Mouse (Mus musculus): ENCODE measurements around the gene Cyfip2. TPM values are rescaled to one million over a fixed set of nuclear protein-coding genes. Genes with fewer than 3 reads are reported as not detected.

The Cyfip2 gene
- polyA plus RNA-seq, 1 experiment: 3.7 TPM

DNA sequence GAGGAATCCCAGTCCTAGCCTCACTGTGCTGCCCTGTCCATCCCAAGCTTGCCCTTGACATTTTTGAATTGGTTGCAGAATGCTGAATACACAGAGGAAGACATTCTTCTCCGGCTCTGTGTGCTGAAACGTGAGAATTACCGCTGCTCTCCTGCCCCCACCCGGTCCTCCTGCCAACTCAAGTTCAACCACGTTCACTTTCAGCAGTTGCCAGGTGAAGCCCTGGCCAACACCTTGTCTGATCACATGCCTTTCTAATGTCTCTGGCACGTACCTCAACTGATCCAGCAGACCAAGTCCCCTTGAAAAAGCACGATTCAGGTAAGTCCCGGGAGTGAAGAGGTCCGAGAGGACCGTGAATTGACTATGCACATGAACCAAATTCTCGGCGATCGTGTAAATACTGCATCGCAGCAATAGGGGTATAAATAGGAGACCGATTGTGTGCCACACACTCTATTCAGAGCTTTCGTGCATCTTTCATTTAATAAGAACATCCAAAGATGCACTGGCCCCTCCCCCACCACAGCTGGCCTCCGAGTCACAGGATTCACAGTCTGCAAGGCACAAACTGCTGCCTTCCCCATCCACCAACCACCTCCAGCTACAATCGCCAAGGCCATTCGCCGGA is 3.4 kb downstream of the Cyfip2 start:
- no peak for DNase-seq (ENCODE audit: low read depth, low spot score)
- WGBS: 75% methylated on average over 20 of the region's 20 CpGs

DNA sequence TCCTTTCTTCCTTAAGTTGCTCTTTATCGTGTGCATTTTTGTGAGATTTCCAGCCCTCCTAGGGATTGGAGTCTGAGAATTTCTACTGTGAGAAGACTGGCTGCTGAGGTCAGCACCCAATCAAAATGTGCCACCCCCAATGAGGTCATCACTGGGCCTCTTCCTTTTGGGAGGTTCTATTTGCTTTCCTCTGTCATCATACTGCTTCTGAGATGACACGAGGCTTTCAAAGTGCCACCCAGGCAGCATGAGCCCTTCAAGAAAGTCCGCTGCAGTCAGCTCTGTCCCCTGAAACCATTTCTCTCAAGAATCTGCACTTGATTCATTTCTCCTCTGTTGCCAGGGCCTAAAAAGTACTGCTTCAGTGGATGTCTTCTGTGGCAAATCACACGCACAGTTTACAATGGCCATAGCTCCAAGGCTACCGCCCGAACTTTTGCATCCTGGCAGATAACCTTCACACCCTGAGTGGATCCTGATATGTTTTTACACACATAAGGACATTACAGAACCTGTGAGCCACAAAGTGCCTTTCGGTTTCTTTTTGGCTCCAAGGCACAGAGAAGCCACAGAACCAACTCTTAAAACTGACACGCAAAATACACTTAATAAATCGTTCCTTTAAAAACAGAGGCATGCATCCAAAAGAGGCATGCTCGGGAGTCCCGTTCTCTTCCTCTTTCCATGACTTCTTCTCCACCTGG is 4.2 kb downstream of the Cyfip2 start:
- no peak for DNase-seq (ENCODE audit: low read depth, low spot score)
- WGBS: 71% methylated on average over 11 of the region's 11 CpGs

DNA sequence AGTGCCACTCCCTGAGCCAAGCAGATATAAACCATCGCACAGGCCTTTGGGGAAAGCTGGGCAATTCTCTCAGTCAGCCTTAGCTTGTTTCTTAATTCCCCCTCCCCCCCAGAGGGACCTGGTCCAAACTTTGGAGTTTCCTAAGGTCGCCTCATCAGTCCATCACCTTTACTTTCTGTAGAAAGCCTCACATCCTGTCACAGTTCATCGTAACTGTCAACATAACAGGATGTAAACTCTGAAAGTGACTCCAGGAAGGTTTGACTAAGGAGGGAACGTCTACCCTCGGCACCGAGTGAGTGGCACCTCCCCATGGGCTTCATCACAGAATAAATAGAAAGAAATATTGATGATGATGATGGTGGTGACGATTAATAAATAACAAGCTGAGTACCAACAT is 4.9 kb downstream of the Cyfip2 start:
- no peak for DNase-seq (ENCODE audit: low read depth, low spot score)
- 66% methylated on average over 7 of the region's 7 CpGs for WGBS

DNA sequence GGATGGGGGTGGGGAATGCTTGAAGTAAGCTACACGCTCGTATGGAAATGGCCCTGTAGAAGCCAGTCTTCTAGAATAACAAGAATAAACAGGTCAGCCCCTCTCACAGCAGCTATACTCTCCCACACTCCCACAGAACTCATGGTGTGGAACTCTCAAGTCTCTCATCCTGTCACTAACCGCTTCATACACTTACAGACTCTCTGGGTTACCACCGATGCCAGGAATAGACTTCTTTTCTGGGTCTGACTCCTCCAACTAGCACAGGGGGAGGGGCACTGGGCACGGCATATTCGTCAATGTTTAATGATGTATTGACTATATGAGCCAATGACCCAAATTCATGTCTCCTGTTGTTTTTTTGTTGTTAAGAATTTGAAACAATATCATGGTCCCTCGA is 5.9 kb downstream of the Cyfip2 start:
- WGBS: 86% methylated on average over 7 of the region's 7 CpGs
- no peak for DNase-seq (ENCODE audit: low read depth, low spot score)

DNA sequence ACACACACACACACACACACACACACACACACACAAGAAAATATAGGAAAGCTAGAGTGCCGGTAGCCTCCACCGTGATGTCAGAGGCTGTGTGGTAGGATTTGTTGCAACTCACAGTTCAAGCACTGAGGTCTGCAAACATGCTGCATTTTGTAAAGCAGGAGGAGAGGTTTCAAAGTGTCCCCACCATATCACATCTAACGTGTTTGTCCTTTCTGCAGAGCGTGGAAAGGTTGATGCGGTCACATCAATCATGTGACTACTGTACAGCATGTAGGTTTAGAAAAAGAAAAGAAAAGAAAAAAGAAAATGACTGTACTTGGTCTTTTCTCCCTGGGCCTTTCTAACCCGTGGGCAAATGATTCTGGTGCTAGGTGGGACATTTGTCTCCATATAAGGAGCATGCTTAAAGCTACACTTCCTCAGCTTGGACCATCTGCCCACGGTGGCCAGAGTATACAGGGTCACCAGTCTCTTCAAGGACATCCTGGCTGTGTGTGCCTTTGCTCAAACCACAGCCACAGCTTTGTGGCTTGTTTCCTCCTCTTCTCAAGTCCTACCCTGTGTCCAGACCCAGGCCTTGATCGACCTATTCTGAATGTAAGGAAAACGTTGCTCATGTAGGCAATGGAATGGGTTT is 6.7 kb downstream of the Cyfip2 start:
- DNase-seq (ENCODE audit: low read depth, low spot score): no peak

DNA sequence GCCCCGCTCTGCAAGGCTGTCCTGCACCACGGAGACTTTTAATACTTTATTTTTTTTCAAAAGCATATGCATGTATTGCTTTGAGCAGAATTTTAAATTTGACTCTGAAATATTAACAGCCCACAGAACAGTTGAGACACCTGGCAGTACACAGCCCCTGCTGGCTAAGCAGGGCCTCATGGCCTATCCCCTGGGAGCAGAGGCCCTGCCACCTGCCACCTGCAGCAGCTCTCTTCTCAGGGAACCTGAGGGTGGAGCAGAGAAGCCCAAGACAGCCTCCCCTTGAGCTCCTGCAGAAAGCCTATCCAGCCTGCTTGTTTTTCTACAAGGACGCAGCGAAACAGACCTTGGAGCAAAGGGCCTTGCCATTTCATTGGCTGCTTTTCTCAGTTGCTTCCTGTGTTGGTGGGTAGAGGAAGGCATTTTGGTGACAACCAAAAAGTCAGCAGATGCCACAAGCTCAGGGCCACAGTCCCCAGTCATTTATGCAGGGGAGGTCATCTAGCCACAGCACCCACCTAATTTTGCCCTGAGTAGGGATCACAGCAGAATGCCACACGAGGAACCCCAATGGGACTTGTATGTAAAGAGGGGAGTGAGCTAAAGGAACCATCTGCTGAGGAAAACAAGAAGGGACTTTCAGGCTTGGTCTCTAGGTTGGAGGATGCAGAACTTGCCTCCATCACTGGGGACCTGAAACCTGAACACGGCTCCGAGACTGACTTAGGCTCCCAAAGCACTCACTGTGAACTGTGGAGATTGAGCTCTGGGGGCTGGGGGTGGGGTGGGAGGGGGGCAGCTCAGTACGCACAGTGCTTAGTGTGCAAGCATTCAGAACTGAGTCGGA is 7.6 kb downstream of the Cyfip2 start:
- DNase-seq (ENCODE audit: low read depth, low spot score): no peak
- 79% methylated on average over 9 of the region's 9 CpGs for WGBS

More for the DNA sequence above, 6.7 kb downstream of the Cyfip2 start:
- 70% methylated on average over 9 of the region's 9 CpGs for WGBS

DNA sequence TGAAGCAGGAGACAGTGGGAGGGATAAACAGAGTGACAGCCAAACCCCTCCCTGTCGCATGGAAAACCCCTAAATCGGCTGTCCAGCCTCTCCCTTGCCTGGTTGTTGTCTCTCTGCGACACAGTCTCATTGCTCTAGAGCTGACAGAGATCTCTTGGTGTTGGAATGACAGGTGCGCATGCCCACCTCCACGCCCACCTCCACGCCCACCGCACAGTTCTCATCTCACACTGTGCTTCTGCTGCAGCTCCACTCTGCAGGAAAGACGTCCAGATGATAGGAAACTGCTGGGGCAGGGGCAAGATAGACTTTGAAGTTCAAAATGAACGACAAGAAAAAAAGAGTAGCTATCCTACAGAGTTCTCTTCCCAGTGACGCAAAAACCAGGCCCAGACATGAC is 8.6 kb downstream of the Cyfip2 start:
- 66% methylated on average over 10 of the region's 10 CpGs for WGBS
- DNase-seq (ENCODE audit: low read depth, low spot score): no peak

DNA sequence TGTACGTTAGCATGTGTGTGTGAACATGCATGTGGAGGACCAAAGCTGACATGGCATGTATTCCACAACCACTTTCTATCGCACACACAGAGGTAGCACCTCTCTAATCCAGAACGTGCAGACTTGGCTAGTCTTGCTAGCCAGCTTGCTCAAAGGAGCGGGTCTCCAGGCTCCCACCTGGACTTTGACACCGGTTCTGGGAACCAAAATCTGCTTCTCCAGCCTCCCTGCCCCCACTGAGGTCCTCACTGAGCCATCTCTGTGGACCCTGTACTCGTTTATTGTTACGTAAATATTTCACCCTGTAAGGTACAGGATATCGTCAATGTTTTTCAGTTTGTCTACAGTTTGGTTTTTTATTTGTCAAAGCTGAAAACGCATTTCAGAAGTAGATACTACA is 10.2 kb downstream of the Cyfip2 start:
- 66% methylated on average over 9 of the region's 9 CpGs for WGBS
- DNase-seq (ENCODE audit: low read depth, low spot score): no peak

DNA sequence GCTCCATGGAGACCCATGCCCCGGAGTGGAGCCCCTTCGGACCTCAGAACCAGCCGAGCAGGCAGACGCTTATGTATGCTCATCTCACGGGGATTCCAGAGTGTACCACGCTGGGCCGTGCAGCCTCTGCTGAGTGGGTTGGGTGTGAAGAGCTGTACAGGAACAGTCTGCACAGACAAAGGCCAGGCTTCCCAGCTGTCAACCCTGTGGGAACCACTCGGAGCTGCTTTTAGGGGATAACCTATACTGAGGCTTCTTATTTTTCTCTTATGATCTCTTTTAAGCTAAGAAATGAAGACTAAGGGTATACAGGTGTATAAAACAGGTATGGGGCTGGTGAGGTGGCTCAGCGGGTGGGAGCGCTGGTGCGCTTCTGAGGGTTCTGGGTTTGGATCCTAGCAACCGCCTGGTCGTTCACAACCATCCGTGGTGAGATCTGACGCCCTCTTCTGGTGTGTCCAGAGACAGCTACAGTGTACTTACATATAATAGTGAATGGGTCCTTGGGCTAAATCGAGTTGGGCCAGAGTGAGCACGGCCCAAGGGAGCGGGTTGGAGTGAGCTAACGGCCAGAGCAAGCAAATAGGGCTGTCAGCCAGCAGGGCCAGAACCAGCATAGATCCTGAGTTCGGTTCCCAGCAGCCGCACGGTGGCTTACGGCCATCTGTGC is 10.9 kb downstream of the Cyfip2 start:
- no peak for DNase-seq (ENCODE audit: low read depth, low spot score)
- WGBS: 87% methylated on average over 23 of the region's 23 CpGs

DNA sequence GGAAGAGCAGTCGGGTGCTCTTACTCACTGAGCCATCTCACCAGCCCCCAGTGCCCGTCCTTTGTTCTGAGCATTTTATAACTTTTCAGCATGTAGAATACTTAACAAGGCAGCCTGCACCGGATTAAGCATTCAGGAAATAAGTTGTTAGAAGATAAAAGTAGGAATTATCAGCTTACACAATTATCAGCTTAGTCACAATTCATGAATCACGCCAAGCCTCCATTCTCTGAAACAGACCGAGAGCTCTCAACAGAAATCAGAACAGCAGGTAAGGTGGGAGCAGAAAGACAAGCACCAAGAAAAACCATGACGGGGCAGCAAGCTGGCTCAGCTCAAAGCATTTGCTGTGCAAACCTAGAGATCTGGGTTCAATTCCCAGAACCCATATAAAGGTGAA is 12.8 kb downstream of the Cyfip2 start:
- DNase-seq (ENCODE audit: low read depth, low spot score): no peak
- WGBS: 65% methylated on average over 6 of the region's 6 CpGs

DNA sequence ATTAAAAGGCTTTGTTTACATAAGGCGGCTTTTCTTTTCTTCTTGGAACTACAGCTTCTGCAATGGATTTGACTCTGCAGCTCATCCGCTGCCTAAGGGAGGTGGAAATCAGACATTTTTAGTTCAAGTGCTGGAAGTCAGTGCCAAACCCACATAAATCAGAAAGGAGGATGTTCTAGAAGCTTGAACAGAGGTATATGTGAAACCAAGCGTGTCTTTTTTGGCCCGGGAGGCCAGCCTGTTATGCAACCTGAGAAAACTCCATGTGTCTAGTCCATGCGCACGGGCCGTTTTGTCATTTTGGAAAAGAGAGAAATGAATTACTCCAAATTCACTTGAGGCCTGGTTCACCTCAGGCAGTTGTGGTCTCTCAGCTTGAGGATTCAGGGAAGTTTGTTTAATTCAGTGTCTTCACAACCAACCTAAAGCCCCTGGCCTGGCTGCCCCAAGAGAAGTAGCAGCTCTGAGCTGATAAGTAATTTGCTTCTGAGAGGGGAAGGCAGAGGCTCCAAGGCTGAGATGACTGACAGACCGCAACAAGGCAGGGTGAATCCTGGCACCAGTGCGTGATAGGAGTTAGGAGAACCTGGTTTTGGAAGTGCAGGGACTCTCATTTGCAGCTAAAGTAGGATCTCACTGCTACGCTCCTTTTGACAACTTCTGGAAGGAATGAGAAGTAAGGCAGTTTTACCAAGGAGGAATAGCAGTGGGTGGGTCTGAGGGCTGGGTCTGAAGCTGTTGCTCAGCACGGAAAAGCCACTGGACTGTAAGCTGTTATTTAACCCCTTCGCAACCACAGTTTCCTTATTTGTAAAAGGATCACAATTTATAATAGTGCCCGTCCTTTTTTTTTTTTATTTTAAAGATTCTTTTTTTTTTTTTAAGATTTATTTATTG is 13.5 kb downstream of the Cyfip2 start:
- DNase-seq (ENCODE audit: low read depth, low spot score): no peak
- WGBS: 48% methylated on average over 13 of the region's 13 CpGs

DNA sequence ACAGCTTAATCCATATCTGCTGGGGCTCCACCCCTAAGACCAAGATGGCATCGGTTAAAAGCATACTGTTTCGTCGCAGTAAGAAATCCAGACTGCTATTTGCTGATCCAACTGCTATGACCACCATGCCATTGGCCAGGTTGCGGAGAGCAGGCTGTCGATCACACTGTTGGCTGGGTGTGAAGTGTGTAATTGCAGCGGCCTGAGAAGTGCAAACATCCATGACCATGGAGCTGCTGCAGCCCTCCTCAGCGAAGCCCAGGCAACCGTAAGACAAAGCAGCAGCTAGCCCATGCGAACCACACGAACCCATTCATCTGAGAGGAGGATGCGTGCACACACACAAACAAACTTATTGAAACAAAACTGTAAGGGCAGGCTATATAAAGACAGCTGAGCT is 18.3 kb downstream of the Cyfip2 start:
- no peak for DNase-seq (ENCODE audit: low read depth, low spot score)
- 79% methylated on average over 11 of the region's 11 CpGs for WGBS

DNA sequence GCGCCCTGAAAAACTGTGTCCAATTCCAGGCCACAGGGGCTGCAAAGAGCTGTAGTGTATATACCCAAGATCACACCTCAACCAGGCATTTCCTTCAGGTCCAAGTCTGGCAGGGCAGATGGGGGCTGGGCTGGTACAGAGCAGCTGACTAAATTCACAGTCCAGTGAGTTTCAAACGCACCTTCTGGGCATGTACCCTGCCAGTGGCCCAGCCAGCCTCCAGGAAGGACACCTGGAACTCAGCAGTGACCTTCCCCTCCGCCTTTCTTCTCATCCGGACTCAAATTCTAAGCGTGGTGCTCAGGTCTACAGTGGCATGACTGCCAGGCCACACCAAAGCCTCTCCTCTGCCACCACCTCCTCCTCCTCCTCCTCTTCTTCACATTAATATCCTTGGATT is 19.2 kb downstream of the Cyfip2 start:
- 85% methylated on average over 5 of the region's 5 CpGs for WGBS
- DNase-seq (ENCODE audit: low read depth, low spot score): no peak

DNA sequence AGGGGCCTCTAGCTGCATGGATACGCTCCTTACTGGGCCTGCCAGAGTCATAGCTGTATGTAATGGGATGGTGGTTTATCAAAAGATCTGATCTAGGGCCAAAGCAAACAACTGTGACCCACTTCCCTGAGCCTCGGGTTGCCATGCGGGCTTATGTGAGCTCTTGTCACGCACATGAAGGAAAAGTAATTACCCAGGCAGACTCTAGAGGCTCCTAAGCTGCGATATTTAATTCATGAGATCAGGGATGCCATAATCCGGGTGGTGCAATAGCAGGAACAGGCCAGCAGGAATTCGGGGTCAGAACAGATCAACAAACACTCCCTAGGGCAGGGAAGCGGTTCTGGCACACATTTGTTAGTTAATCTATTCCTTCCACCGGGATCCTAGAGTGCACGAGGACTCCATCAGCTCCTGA is 21.7 kb downstream of the Cyfip2 start:
- DNase-seq (ENCODE audit: low read depth, low spot score): no peak
- WGBS: 18% methylated on average over 10 of the region's 10 CpGs

DNA sequence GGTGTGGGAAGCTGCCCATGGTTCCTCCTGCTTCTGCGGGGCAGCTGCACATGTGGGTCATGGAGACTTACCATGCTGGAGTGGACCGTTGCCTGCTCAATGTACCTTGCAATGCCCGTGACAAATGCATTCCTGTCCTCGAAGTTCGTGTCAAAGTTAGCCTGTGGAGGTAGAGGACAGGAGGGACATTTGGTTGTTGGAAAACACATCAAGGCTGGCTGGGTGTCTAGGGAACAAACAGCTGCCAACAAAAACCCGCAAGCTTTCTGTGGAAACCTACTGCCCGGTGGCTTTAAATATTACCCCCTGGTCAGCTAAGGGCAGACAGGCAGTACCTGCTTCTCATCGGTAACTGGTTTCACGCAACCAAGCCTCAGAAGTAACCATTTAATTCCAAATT is 23.1 kb downstream of the Cyfip2 start:
- 90% methylated on average over 9 of the region's 9 CpGs for WGBS
- DNase-seq (ENCODE audit: low read depth, low spot score): no peak

DNA sequence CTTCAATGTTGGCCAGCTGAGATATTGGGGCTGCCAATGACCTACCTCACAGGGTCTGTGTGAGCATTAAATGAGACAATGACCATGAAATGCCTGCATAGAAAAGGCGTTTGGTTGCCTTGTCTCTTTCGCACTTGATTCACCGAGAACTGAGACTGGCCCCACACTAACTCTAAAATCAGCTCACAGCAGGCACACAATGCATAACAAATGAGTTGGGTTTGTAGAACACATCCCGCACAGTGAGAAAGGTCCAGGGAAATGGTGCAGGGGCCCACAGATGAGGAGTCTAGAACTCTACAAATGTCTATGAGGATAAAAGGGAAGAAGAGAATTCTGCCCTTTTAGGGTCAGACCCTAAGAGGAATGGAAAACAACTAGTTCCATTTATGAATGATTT is 23.6 kb downstream of the Cyfip2 start:
- WGBS: 92% methylated on average over 4 of the region's 4 CpGs

DNA sequence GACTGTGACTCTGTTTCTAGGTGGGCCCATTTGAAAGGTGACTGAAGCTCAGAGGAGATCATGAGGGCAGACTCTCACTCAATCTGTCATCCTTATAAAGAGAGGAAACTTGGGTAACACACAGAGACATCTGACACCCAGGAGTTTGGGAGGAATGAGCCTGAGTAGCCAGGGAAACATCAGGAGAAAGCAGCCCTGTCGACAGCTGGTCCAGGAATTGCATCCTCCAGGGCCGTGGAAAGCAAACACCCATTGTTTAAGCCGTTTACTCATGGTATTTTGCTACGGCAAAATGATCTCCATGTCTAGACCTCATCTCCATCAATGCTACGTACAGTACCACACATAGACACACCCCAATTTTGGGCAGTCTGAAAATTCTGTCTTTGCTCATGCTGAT is 24.6 kb downstream of the Cyfip2 start:
- no peak for DNase-seq (ENCODE audit: low read depth, low spot score)
- WGBS: 68% methylated on average over 5 of the region's 5 CpGs

More for the DNA sequence above, 23.6 kb downstream of the Cyfip2 start:
- no peak for DNase-seq (ENCODE audit: low read depth, low spot score)

DNA sequence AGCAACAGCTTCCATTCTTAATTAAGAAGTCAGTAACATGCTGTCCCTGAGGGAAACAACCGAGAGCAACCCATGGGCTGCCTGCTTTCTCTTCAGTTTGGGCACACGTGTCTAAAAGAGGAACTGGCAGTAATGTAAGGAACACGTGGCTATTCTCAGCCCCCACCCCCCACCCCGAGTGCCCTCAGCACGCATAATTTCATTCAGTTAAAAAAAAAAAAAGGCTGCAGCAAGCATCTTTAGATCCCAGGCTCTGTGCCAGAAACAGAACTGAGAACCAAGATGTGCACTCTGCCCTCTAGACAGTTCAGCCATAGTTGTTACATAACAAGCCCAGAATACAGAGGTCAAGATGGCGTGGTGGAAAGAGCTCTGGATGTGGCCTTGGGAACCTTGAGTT is 25.9 kb downstream of the Cyfip2 start:
- 52% methylated on average over 6 of the region's 6 CpGs for WGBS
- DNase-seq (ENCODE audit: low read depth, low spot score): no peak

DNA sequence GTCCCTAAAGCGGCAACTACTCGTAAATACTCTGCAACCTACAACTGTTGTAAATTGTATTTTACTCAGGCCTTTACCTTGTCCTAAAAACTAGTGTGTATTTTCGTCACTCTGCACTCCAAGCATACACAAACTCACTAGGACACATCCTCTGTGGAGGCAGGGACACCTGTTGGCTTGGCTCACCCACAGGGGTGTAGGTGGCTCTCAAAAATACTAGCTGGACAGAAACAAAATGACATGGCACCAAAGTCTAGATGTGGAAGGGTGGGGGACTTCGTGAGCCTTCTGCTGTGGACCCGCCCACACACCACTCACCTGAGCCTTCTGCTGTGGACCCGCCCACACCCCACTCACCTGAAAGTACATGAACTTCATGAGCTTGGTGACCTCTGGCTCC is 28.9 kb downstream of the Cyfip2 start:
- 82% methylated on average over 6 of the region's 6 CpGs for WGBS
- no peak for DNase-seq (ENCODE audit: low read depth, low spot score)

Measured in large intestine, adult 2 months (tissue).